Mouse (Mus musculus) hematopoietic stem cell, adult 5-6 weeks (primary cell): Measurements from ENCODE around the gene Bola3. TPM values are rescaled to one million over a fixed set of nuclear protein-coding genes. Genes with fewer than 3 reads are reported as not detected.
A peak's percentile ranks its signal among the peaks of the same experiment; 100 is the strongest.

Source experiments
- ATAC-seq, 2 experiments: fragments of 125-278 bp in 1 of 2; replicated peaks in 1 of 2; 2 replicates each; pipeline ENCODE4 v1.8.0; 2016 to 2017; ENCODE audit warnings: inconsistent platforms in 2 of 2, mild to moderate bottlenecking in 2 of 2, moderate number of reproducible peaks in 2 of 2, low read depth in 1 of 2, moderate TSS enrichment in 1 of 2; ENCODE audit not compliant: low FRiP score in 2 of 2, poor library complexity in 2 of 2, severe bottlenecking in 2 of 2, insufficient read depth in 1 of 2, low TSS enrichment in 1 of 2
- total RNA-seq: library from RNA; stranded (forward); fragments of 172-1452, 232-1000 nt; gene quantifications from 2 replicates; pipeline ENCODE4 v1.2.3, GENCODE M21; 2017

Bola3 gene
- total RNA-seq, 1 experiment from 2014 or later = 53.4 TPM

GRCm38 (mm10) chr6:83370316-83370965 lies 21.5 kb downstream of the Bola3 start:
- ATAC-seq = no peak

- ATAC-seq = no peak
Observed at GRCm38 (mm10) chr6:83371350-83371749, 22.4 kb downstream of the Bola3 start.

GRCm38 (mm10) chr6:83373704-83374300 lies 24.9 kb downstream of the Bola3 start:
- ATAC-seq = no peak

GRCm38 (mm10) chr6:83381510-83382491 lies 32.9 kb downstream of the Bola3 start:
- peak; percentile 93 to 99 for ATAC-seq

- no peak for ATAC-seq
Observed at GRCm38 (mm10) chr6:83385569-83386090, 36.7 kb downstream of the Bola3 start.

- ATAC-seq = no peak
Observed at GRCm38 (mm10) chr6:83392166-83392780, 43.3 kb downstream of the Bola3 start.

GRCm38 (mm10) chr6:83394122-83394521 lies 45.2 kb downstream of the Bola3 start:
- no peak for ATAC-seq

GRCm38 (mm10) chr6:83395544-83396229 lies 46.7 kb downstream of the Bola3 start:
- ATAC-seq = no peak; a peak in 1 of 4 replicates

- no peak for ATAC-seq
Observed at GRCm38 (mm10) chr6:83396711-83397110, 47.8 kb downstream of the Bola3 start.

GRCm38 (mm10) chr6:83397728-83398127 lies 48.8 kb downstream of the Bola3 start:
- no peak for ATAC-seq

- ATAC-seq = no peak
Observed at GRCm38 (mm10) chr6:83399790-83400189, 50.8 kb downstream of the Bola3 start.

GRCm38 (mm10) chr6:83403481-83403880 lies 54.5 kb downstream of the Bola3 start:
- ATAC-seq = no peak

GRCm38 (mm10) chr6:83404571-83404970 lies 55.6 kb downstream of the Bola3 start:
- no peak for ATAC-seq

GRCm38 (mm10) chr6:83405511-83406064 lies 56.6 kb downstream of the Bola3 start:
- no peak for ATAC-seq

GRCm38 (mm10) chr6:83408510-83408909 lies 59.6 kb downstream of the Bola3 start:
- ATAC-seq = no peak
